9 mouse cellular contexts compared by ENCODE assay signal in the genomic region with DNA sequence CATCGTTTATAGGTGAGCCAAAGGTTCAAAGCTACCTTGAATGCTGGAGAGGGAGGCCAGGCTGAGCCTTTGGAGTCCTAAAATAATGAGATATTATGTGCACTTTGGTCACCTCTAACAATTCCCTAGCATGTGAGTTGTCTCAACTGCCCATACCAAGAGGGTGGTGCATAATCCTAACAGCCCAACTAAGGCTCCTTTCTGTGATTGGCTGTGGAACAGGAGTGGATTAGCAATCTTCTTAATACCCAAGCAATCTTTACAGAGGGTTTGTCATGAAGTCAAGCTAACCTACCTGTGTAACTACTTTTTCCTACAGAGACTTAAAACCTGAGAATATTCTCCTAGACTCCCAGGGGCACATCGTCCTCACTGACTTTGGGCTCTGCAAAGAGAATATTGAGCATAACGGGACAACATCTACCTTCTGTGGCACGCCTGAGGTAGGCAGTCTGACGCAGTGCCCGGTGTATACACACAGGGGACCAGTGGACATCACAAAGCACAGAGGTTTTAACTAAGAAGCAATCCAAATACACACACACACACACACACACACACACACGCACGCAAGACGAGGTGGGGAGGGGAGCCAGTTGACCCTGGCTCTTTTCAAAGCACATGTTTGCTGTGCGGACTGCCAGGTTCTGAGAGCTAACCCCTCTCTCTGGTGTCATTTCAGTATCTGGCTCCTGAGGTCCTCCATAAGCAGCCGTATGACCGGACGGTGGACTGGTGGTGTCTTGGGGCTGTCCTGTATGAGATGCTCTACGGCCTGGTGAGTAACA.
DNase-seq lines count a peak whose midpoint lies in the region; ATAC-seq and TF ChIP-seq lines count a peak whose summit lies in the region.
"Had no signal": no experiment of that assay in that cellular context is flagged by ENCODE, and none has a peak within 500 bp of the region (broad histone marks: within the 10 kb centered on the region; RNA-seq: fewer than 3 reads in every experiment).

No protein-coding gene starts in this region.

- H3K9me3 ChIP-seq in forebrain, embryonic 16.5 days (ENCODE audit: control insufficient read depth, low read length), result no peaks in the 10 kb centered on the region
- no peaks in the 10 kb centered on the region for H3K9me3 ChIP-seq in forebrain, embryonic 14.5 days (replicated peaks; ENCODE audit: control insufficient read depth, low read length)
- H3K9me3 ChIP-seq in embryonic facial prominence, embryonic 13.5 days, result no peaks in the 10 kb centered on the region
- no peaks in the 10 kb centered on the region for H3K9me3 ChIP-seq in midbrain, embryonic 14.5 days (ENCODE audit: control insufficient read depth, low read length)

- peak overlapping the region; percentile 16; the same call in 1 of the 2 replicates for H3K4me2 ChIP-seq in forebrain, embryonic 16.5 days (ENCODE audit: low read length)
- no peak overlapping the region for H3K4me2 ChIP-seq in forebrain, embryonic 14.5 days (ENCODE audit: low read length)
- peak overlapping the region; percentile 82 for H3K4me2 ChIP-seq in embryonic facial prominence, embryonic 13.5 days
- peak overlapping the region; percentile 98; the same call in 1 of the 2 replicates for H3K4me2 ChIP-seq in midbrain, embryonic 14.5 days (ENCODE audit: low read length)

- no peak for DNase-seq in forebrain, embryonic 14.5 days (ENCODE audit: low spot score)
- DNase-seq in layer of hippocampus, adult 2 months (ENCODE audit: low spot score in 2 of 2), result no peak
- no peak for DNase-seq in layer of hippocampus, adult 9-11 months
- DNase-seq in midbrain, embryonic 14.5 days, result no peak
- no peak for DNase-seq in testis, postnatal 14 days (ENCODE audit: low spot score)
- DNase-seq in spleen, postnatal 4 days (ENCODE audit: low spot score in 2 of 2), result no peak
- DNase-seq: adrenal gland, adult 8-10 months had no signal

- no peak overlapping the region for H3K4me3 ChIP-seq in forebrain, embryonic 16.5 days (replicated peaks; ENCODE audit: low read length)
- no peak overlapping the region for H3K4me3 ChIP-seq in forebrain, embryonic 14.5 days (ENCODE audit: low read depth, low read length)
- peak overlapping the region; percentile 97 for H3K4me3 ChIP-seq in layer of hippocampus, adult 2 months
- peak overlapping the region; percentile 73 for H3K4me3 ChIP-seq in embryonic facial prominence, embryonic 13.5 days
- no peak overlapping the region for H3K4me3 ChIP-seq in midbrain, embryonic 14.5 days (replicated peaks; ENCODE audit: low read depth, low read length)

- no peak overlapping the region for H3K27ac ChIP-seq in forebrain, embryonic 16.5 days (ENCODE audit: low read length)
- no peak overlapping the region for H3K27ac ChIP-seq in forebrain, embryonic 14.5 days (ENCODE audit: low read depth, low read length)
- peak overlapping the region; percentile 99 for H3K27ac ChIP-seq in layer of hippocampus, adult 2 months
- H3K27ac ChIP-seq in embryonic facial prominence, embryonic 13.5 days, result no peak overlapping the region
- no peak overlapping the region for H3K27ac ChIP-seq in midbrain, embryonic 14.5 days (replicated peaks; ENCODE audit: low read depth, low read length)

- no peak overlapping the region for H3K9ac ChIP-seq in forebrain, embryonic 16.5 days (replicated peaks; ENCODE audit: low read depth, low read length)
- no peak overlapping the region for H3K9ac ChIP-seq in forebrain, embryonic 14.5 days (ENCODE audit: low read length)
- H3K9ac ChIP-seq in embryonic facial prominence, embryonic 13.5 days, result peak overlapping the region; percentile 58
- no peak overlapping the region for H3K9ac ChIP-seq in midbrain, embryonic 14.5 days (replicated peaks; ENCODE audit: low read length)

- 91% methylated on average over 14 of the region's 14 CpGs for WGBS in forebrain, embryonic 16.5 days
- WGBS in forebrain, embryonic 14.5 days, result 91% methylated on average over 14 of the region's 14 CpGs
- 90% methylated on average over 14 of the region's 14 CpGs for WGBS in embryonic facial prominence, embryonic 13.5 days
- WGBS in midbrain, embryonic 14.5 days, result 94% methylated on average over 14 of the region's 14 CpGs

- TF ChIP-seq CTCF in layer of hippocampus, adult 2 months (conservative IDR thresholded peaks at IDR 0.05), result no peak

- H3K27me3 ChIP-seq in forebrain, embryonic 16.5 days (replicated peaks; ENCODE audit: control insufficient read depth, insufficient read depth, low read length), result no peaks in the 10 kb centered on the region; the same call in 1 of the 2 replicates
- H3K27me3 ChIP-seq in forebrain, embryonic 14.5 days (replicated peaks; ENCODE audit: control insufficient read depth, insufficient read depth, low read length), result peaks cover 10% of the 10 kb centered on the region
- peaks cover 12% of the 10 kb centered on the region for H3K27me3 ChIP-seq in embryonic facial prominence, embryonic 13.5 days
- H3K27me3 ChIP-seq in midbrain, embryonic 14.5 days (ENCODE audit: control insufficient read depth, insufficient read depth, low read length), result peaks cover 6% of the 10 kb centered on the region; the same call in 1 of the 2 replicates

- H3K36me3 ChIP-seq in forebrain, embryonic 16.5 days (ENCODE audit: control insufficient read depth, insufficient read depth), result no peaks in the 10 kb centered on the region
- peaks cover 6% of the 10 kb centered on the region; the same call in 1 of the 2 replicates for H3K36me3 ChIP-seq in forebrain, embryonic 14.5 days (ENCODE audit: control insufficient read depth, insufficient read depth, low read length)
- H3K36me3 ChIP-seq in embryonic facial prominence, embryonic 13.5 days, result peaks cover 27% of the 10 kb centered on the region
- H3K36me3 ChIP-seq in midbrain, embryonic 14.5 days (ENCODE audit: control insufficient read depth, insufficient read depth, low read length), result peaks cover 32% of the 10 kb centered on the region

- peaks cover 11% of the 10 kb centered on the region for H3K4me1 ChIP-seq in forebrain, embryonic 16.5 days (replicated peaks; ENCODE audit: control insufficient read depth, insufficient read depth, low read length)
- peaks cover 8% of the 10 kb centered on the region for H3K4me1 ChIP-seq in forebrain, embryonic 14.5 days (ENCODE audit: control insufficient read depth, insufficient read depth, low read length)
- H3K4me1 ChIP-seq in embryonic facial prominence, embryonic 13.5 days, result peaks cover 47% of the 10 kb centered on the region
- peaks cover 11% of the 10 kb centered on the region for H3K4me1 ChIP-seq in midbrain, embryonic 14.5 days (ENCODE audit: control insufficient read depth, insufficient read depth, low read length)

- no peak for ATAC-seq in forebrain, embryonic 16.5 days
- no peak for ATAC-seq in forebrain, embryonic 14.5 days
- no peak for ATAC-seq in embryonic facial prominence, embryonic 13.5 days (ENCODE audit: insufficient number of reproducible peaks, insufficient read depth, low FRiP score, low TSS enrichment, low read depth)
- no peak for ATAC-seq in midbrain, embryonic 14.5 days (ENCODE audit: low FRiP score, low TSS enrichment)

Comparison
In these comparisons a context has a peak if more than half of its experiments do, and no peak if none do; other contexts are left out.
1. H3K4me3 ChIP-seq: peak in layer of hippocampus, adult 2 months (single experiment) and embryonic facial prominence, embryonic 13.5 days (single experiment); none in forebrain, embryonic 16.5 days (single experiment), forebrain, embryonic 14.5 days (single experiment) and midbrain, embryonic 14.5 days (single experiment).